Mouse (Mus musculus): ENCODE measurements around the gene Ppp1cc.

- TF ChIP-seq POLR2A (IDR thresholded peaks at IDR 0.05; ENCODE audit: insufficient read depth, low read length) (peak; percentile 18), CTCF (IDR thresholded peaks at IDR 0.05; ENCODE audit: low read depth, low read length) (no peak)
Measured at GRCm38 (mm10) chr5:122209591-122210368, 51.7 kb downstream of the Ppp1cc start.
